Mouse (Mus musculus) embryonic facial prominence, embryonic 10.5 days (tissue): ENCODE measurements around the gene Aldh6a1. TPM values are rescaled to one million over a fixed set of nuclear protein-coding genes. Genes with fewer than 3 reads are reported as not detected.

Experiments used
- DNase-seq: peaks from one replicate; pipeline ENCODE4 v3.0.0-alpha.2; 2017; ENCODE audit warnings: low spot score
- H3K27ac ChIP-seq: fragments of 300-500 bp; sonication (generic); replicated peaks from 2 replicates; pipeline ENCODE4 v1.5.1; 2016; ENCODE audit warnings: mild to moderate bottlenecking
- H3K27me3 ChIP-seq: fragments of 300-500 bp; sonication (generic); replicated peaks from 2 replicates; pipeline ENCODE4 v1.6.1; 2016; ENCODE audit warnings: low read depth, mild to moderate bottlenecking; ENCODE audit not compliant: poor library complexity, severe bottlenecking
- H3K36me3 ChIP-seq: fragments of 300-500 bp; sonication (generic); replicated peaks from 2 replicates; pipeline ENCODE4 v1.6.1; 2016; ENCODE audit warnings: mild to moderate bottlenecking, moderate library complexity
- H3K4me1 ChIP-seq: fragments of 300-500 bp; sonication (generic); 2 replicates; pipeline ENCODE4 v1.6.1; 2016
- H3K4me3 ChIP-seq: fragments of 300-500 bp; sonication (generic); 2 replicates; pipeline ENCODE4 v1.5.1; 2016; ENCODE audit warnings: mild to moderate bottlenecking, moderate library complexity
- H3K9me3 ChIP-seq: fragments of 300-500 bp; sonication (generic); 2 replicates; pipeline ENCODE4 v1.6.1; 2016; ENCODE audit warnings: mild to moderate bottlenecking
- WGBS: fragments of 180-500 bp; shearing (Covaris S2); methylation state at CpG from one replicate; pipeline ENCODE4 v1.1.7; 2016; 5-methylcytosine and 5-hydroxymethylcytosine counted together
- polyA plus RNA-seq: library from polyadenylated mRNA; unstranded; fragments of >200 nt; fragmentation: Nextera tagmentation; extraction: Ambion mirVana; gene quantifications from 2 replicates; pipeline ENCODE4 v1.2.1, GENCODE M21; 2016

Aldh6a1 gene
- polyA plus RNA-seq, 1 experiment from 2014 or later: 18.2 TPM

DNA sequence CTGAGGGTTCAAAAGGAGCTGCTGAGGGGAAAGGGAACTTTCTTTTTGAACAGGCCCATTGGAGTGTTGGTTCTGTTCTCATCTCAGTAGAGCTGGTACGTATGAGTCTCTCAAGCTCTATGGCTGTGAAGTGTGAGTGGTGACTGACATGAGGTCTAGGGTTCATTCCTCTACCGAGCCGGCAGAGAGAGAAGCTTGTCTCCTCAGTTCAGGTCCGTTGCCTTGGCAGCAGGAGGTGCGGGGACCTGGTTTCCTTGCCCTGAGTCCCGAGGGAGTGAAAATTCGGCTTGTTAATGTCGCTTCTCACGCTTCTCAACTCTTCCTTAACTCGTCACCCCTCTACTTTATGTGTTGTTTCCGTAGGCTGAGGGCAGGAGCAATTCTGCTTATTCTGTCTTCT, 997 bp upstream of the Aldh6a1 start:
- H3K27ac ChIP-seq: peak overlapping the region; percentile 84
- H3K4me3 ChIP-seq: peak overlapping the region; percentile 92
- 2% methylated on average over 11 of the region's 11 CpGs for WGBS
- peak; percentile 21 for DNase-seq
- peaks cover 9% of the 10 kb centered on the region for H3K36me3 ChIP-seq
- no peaks in the 10 kb centered on the region for H3K27me3 ChIP-seq
- peaks cover 24% of the 10 kb centered on the region for H3K4me1 ChIP-seq
- H3K9me3 ChIP-seq: no peaks in the 10 kb centered on the region

- WGBS: under 1% methylated on average over 6 of the region's 6 CpGs
- no peak for DNase-seq
These were observed 470 bp downstream of the Aldh6a1 start for GRCm38 (mm10) chr12:84450351-84450717.

GRCm38 (mm10) chr12:84449887-84450286, 917 bp downstream of the Aldh6a1 start:
- no peaks in the 10 kb centered on the region for H3K9me3 ChIP-seq
- no peak overlapping the region for H3K27ac ChIP-seq
- no peak for DNase-seq
- peak overlapping the region; percentile 92 for H3K4me3 ChIP-seq
- peaks cover 24% of the 10 kb centered on the region for H3K4me1 ChIP-seq
- 48% methylated on average over 10 of the region's 10 CpGs for WGBS
- H3K27me3 ChIP-seq: 0 out of 2 replicates have a peak, but pooled peaks cover 4% of the 10 kb centered on the region
- peaks cover 3% of the 10 kb centered on the region for H3K36me3 ChIP-seq

More at GRCm38 (mm10) chr12:84450351-84450717, 470 bp downstream of the Aldh6a1 start:
- H3K9me3 ChIP-seq: no peaks in the 10 kb centered on the region
- peak overlapping the region; percentile 84 for H3K27ac ChIP-seq
- peaks cover 24% of the 10 kb centered on the region for H3K4me1 ChIP-seq
- peak overlapping the region; percentile 92 for H3K4me3 ChIP-seq
- H3K27me3 ChIP-seq: 0 out of 2 replicates have a peak, but pooled peaks cover 4% of the 10 kb centered on the region
- H3K36me3 ChIP-seq: peaks cover 7% of the 10 kb centered on the region

- Histone ChIP-seq H3K9me3 (no peaks in the 10 kb centered on the region), H3K27ac (no peak overlapping the region), H3K27me3 (0 out of 2 replicates have a peak, but pooled peaks cover 4% of the 10 kb centered on the region), H3K36me3 (no peaks in the 10 kb centered on the region), H3K4me1 (peaks cover 24% of the 10 kb centered on the region), H3K4me3 (no peak overlapping the region)
- DNase-seq: no peak
- WGBS: 88% methylated on average over 6 of the region's 6 CpGs
These were observed 2.6 kb downstream of the Aldh6a1 start for GRCm38 (mm10) chr12:84448181-84448580.

DNA sequence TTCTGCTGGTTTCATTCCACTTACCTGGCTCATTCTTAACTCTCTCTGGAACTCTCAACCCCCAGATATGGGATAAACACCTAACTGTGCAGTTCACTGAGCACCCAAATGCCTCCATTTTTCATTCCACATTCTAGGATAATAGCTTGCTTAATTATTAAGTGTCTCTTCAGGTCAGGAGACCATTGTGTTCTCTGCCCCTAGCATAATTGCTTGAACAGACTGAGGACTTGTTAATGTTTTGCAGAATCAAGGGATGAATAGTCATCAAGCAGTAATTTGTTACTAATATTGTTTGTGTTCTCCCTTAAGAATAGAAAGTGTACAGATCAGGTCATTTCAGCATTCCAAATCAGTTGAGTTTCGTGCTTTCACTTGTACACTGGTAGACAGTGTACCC, 3.4 kb downstream of the Aldh6a1 start:
- 84% methylated on average over 1 of the region's 1 CpGs for WGBS
- peaks cover 17% of the 10 kb centered on the region for H3K4me1 ChIP-seq
- H3K27ac ChIP-seq: no peak overlapping the region
- 0 out of 2 replicates have a peak, but pooled peaks cover 4% of the 10 kb centered on the region for H3K27me3 ChIP-seq
- no peak overlapping the region for H3K4me3 ChIP-seq
- H3K9me3 ChIP-seq: no peaks in the 10 kb centered on the region
- no peaks in the 10 kb centered on the region for H3K36me3 ChIP-seq
- no peak for DNase-seq

DNA sequence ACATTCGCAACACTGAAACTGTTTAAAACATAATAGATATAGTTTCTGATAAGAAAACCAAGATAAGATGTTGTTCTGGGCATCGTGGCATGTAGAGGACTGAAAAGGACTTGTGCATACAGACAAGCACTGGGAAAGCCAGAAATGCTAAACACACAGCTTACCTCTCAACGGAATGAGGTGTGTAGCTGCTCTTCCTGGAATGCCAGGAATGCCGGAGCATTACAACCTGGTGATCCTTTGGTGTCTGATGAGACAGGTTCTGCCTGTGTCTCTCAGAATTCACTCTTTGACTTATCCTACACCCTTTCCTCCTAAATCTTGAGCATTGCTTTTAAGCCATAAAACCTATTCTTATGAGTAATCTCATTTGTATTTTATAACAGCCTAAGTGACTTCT, 8.3 kb downstream of the Aldh6a1 start:
- H3K27ac ChIP-seq: no peak overlapping the region
- 75% methylated on average over 4 of the region's 4 CpGs for WGBS
- 0 out of 2 replicates have a peak, but pooled peaks cover 4% of the 10 kb centered on the region for H3K27me3 ChIP-seq
- H3K4me3 ChIP-seq: no peak overlapping the region
- no peaks in the 10 kb centered on the region for H3K36me3 ChIP-seq
- no peak for DNase-seq
- no peaks in the 10 kb centered on the region for H3K9me3 ChIP-seq
- no peaks in the 10 kb centered on the region for H3K4me1 ChIP-seq

- H3K4me3 ChIP-seq: no peak overlapping the region
- no peaks in the 10 kb centered on the region for H3K9me3 ChIP-seq
- 79% methylated on average over 2 of the region's 2 CpGs for WGBS
- H3K27me3 ChIP-seq: no peaks in the 10 kb centered on the region
- no peak overlapping the region for H3K27ac ChIP-seq
- DNase-seq: no peak
- H3K4me1 ChIP-seq: no peaks in the 10 kb centered on the region
- H3K36me3 ChIP-seq: no peaks in the 10 kb centered on the region
These were observed 12.1 kb downstream of the Aldh6a1 start for GRCm38 (mm10) chr12:84438697-84439096.

DNA sequence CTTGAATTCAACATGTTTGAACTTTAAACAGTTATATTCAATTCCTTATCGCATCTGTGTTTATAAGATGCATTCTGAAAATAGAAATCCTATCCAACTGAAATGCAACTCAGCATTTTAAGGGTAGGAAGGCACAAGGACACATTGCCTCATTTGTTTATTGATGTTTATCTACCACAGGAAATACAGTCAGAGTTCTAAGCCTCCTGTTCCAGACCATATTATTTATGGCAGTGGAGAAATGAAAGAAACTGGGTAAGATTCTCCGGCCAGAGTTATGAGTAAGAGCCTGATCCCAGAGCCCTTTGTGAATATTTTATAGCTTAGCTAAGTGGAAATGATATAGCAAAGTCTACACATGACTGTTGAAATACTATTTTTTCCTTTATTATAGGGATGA, 21.0 kb downstream of the Aldh6a1 start:
- no peak overlapping the region for H3K4me3 ChIP-seq

DNA sequence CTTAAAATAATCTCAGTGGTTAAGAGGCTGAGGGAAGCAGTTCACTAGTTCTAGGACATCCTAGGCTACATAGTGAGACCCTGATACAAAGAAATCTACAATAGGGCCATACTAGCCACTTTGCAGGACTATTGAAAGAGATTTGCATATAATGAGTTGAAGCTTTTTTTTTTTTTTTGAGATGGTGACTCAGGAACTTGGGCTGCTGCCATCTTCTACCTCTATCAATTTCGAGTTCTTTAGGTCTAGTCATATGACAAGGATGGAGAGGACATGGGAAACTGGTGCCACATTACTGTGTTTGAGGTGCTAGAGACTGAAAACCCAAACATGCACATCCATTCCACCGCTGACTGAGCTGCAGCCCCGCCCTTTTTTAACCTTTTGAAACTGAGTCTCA, 26.8 kb downstream of the Aldh6a1 start:
- Histone ChIP-seq H3K4me1 (no peaks in the 10 kb centered on the region), H3K36me3 (no peaks in the 10 kb centered on the region), H3K27me3 (no peaks in the 10 kb centered on the region), H3K4me3 (no peak overlapping the region), H3K27ac (no peak overlapping the region), H3K9me3 (no peaks in the 10 kb centered on the region)
- WGBS: 55% methylated on average over 3 of the region's 3 CpGs
- no peak for DNase-seq

More for the DNA sequence above, 21.0 kb downstream of the Aldh6a1 start:
- Histone ChIP-seq H3K9me3 (no peaks in the 10 kb centered on the region), H3K36me3 (no peaks in the 10 kb centered on the region), H3K27me3 (no peaks in the 10 kb centered on the region), H3K4me1 (no peaks in the 10 kb centered on the region), H3K27ac (no peak overlapping the region)
- 96% methylated on average over 2 of the region's 2 CpGs for WGBS
- no peak for DNase-seq

GRCm38 (mm10) chr12:84417605-84417922, 33.2 kb downstream of the Aldh6a1 start:
- H3K4me3 ChIP-seq: peak overlapping the region; percentile 68
- peaks cover 7% of the 10 kb centered on the region; the same call in 1 of the 2 replicates for H3K27me3 ChIP-seq
- DNase-seq: no peak
- H3K9me3 ChIP-seq: peaks cover 6% of the 10 kb centered on the region; the same call in 1 of the 2 replicates
- WGBS: 37% methylated on average over 18 of the region's 18 CpGs
- peaks cover 6% of the 10 kb centered on the region; the same call in 1 of the 2 replicates for H3K4me1 ChIP-seq
- H3K27ac ChIP-seq: peak overlapping the region; percentile 80
- H3K36me3 ChIP-seq: peaks cover 6% of the 10 kb centered on the region

DNA sequence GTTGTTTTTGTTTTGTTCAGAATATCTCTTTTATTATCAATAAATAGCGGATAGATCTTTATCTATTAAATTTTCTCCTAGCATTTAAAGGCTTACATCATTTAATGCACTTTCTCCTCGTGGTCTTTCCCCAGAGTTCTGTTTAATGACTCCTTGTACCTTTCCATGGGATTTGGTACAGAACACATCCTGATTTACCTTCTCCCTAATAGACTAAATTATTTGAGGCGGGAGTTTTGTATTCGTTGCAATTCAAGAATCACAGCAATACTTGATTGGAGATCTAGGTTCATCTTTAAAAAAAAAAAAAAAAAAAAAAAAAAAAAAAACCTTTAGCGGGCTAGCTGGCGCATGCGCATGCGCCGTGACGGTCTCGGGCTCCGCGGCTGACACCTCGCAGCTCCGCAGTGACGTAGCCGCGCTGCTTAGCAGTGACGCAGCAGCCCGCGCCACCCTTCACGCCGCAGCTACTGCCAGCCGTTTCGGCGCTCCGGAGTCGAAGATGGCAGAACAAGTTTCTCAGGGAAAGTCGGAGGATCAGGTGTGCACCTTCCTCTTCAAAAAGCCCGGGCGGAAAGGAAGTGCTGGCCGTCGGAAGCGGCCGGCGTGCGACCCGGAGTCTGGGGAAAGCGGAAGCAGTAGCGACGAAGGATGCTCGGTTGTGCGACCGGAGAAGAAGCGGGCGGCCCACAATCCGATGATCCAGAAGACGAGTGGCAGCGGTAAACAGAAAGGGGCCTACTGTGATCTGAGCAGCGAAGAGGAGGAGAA, 33.8 kb downstream of the Aldh6a1 start, which contains the start of gene Rnf113a2:
Gene Rnf113a2 (plus strand): TSS at position 363 of the 771 bp plus-strand sequence.
- Histone ChIP-seq H3K9me3 (peaks cover 6% of the 10 kb centered on the region; the same call in 1 of the 2 replicates), H3K4me3 (peak within 1 kb of the TSS; percentile 68), H3K27me3 (peaks cover 7% of the 10 kb centered on the region; the same call in 1 of the 2 replicates), H3K4me1 (peaks cover 6% of the 10 kb centered on the region; the same call in 1 of the 2 replicates), H3K27ac (peak within 1 kb of the TSS; percentile 80), H3K36me3 (peaks cover 6% of the 10 kb centered on the region)
- whole genome bisulfite sequencing: 3% methylated on average over 50 of the region's 50 CpGs
- DNase-seq: peak; percentile 86

DNA sequence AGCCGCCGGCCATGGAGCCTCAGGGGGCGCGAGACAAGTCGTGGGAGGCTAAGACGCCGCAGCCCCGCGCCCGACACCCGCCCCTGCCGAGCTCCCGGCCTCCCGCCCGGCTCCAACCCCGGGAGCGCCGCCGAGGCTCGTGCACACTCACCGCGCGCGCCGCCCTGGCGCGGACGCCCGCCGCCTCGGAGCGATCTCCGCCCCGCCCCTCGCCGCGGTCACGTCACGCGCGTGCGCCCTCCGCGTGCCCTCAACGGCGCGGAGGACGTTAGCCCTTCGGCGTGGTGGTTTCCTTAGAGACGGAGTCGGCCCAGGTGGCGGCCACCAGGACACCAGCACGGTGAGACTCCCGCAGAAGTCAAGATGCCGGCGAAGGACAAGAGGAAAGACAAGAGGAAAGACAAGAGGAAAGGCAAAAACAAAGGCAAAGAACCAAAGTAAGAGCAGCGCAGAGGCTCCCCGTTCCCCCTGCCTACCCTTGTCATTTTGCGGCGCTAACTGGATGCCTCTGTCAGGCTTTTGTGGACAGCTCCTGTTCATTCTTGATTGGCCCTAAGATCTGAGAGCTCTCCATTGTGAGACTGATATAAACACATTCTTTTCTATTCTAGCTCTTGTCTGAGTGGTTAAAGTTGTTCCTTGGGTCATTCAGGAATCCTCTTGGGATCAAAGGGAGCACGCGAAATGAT, 41.8 kb downstream of the Aldh6a1 start, which contains the start of the genes Entpd5 and Bbof1:
Gene Entpd5 (minus strand): TSS at position 211 of the 689 bp plus-strand sequence.
Gene Bbof1 (plus strand): TSS at position 253 of the 689 bp plus-strand sequence.
- DNase-seq: peak; percentile 90
- Histone ChIP-seq H3K9me3 (no peaks in the 10 kb centered on the region), H3K36me3 (no peaks in the 10 kb centered on the region), H3K4me3 (peak within 1 kb of the TSS; percentile 85), H3K27ac (peak within 1 kb of the TSS; percentile 86), H3K27me3 (peaks cover 13% of the 10 kb centered on the region), H3K4me1 (peaks cover 19% of the 10 kb centered on the region)
- 1% methylated on average over 63 of the region's 63 CpGs for WGBS
